Mouse (Mus musculus): ENCODE data around the gene Hps6.

- TF ChIP-seq CTCF (IDR thresholded peaks at IDR 0.05; ENCODE audit: extremely low read depth, insufficient read depth, insufficient read length, insufficient replicate concordance) (no peak), POLR2A (IDR thresholded peaks at IDR 0.05; ENCODE audit: low read depth, low read length) (no peak)
Observed at GRCm38 (mm10) chr19:46047426-46047825, 44.1 kb downstream of the Hps6 start.

All from spleen, adult 2 months (tissue).